Mouse (Mus musculus) testis, adult 2 months (tissue): ENCODE measurements around the gene Isyna1. TPM values are rescaled to one million over a fixed set of nuclear protein-coding genes. Genes with fewer than 3 reads are reported as not detected.

Source experiments
- H3K27ac ChIP-seq: fragments of 200-500 bp; 2 replicates; pipeline ENCODE4 v1.5.1; 2012; ENCODE audit warnings: low read depth, low read length; ENCODE audit not compliant: control insufficient read depth, insufficient read depth
- H3K27me3 ChIP-seq: fragments of 200-500 bp; 2 replicates; pipeline ENCODE4 v1.6.1; 2012; ENCODE audit warnings: mild to moderate bottlenecking, low read length, moderate library complexity; ENCODE audit not compliant: control insufficient read depth, insufficient read depth
- H3K36me3 ChIP-seq: fragments of 200-500 bp; 2 replicates; pipeline ENCODE4 v1.6.1; 2012; ENCODE audit warnings: mild to moderate bottlenecking, low read length; ENCODE audit not compliant: control insufficient read depth, insufficient read depth
- H3K4me1 ChIP-seq: fragments of 200-500 bp; 2 replicates; pipeline ENCODE4 v1.6.1; 2012; ENCODE audit warnings: low read length; ENCODE audit not compliant: control insufficient read depth, insufficient read depth
- H3K4me3 ChIP-seq: fragments of 200-500 bp; 2 replicates; pipeline ENCODE4 v1.5.1; 2012; ENCODE audit warnings: low read depth, mild to moderate bottlenecking, low read length, moderate library complexity, mixed read lengths; ENCODE audit not compliant: control insufficient read depth
- CTCF ChIP-seq: fragments of 200-500 bp; IDR thresholded peaks from 2 replicates; pipeline ENCODE4 v1.5.1; 2012; ENCODE audit warnings: low read depth, mild to moderate bottlenecking, inconsistent platforms, low read length, moderate library complexity; ENCODE audit not compliant: control insufficient read depth, insufficient read depth, insufficient replicate concordance
- POLR2A ChIP-seq: fragments of 200-500 bp; IDR thresholded peaks from 2 replicates; pipeline ENCODE4 v1.6.1; 2012; ENCODE audit warnings: low read depth, mild to moderate bottlenecking, inconsistent platforms, low read length, moderate library complexity; ENCODE audit not compliant: control insufficient read depth
- polyA plus RNA-seq: library from polyadenylated mRNA; depleted of rRNA; stranded (reverse); fragments of >200 nt; gene quantifications from 2 replicates; pipeline ENCODE4 v1.2.3, GENCODE M21; 2012

The Isyna1 gene
- polyA plus RNA-seq, 1 experiment, result 561 TPM

DNA sequence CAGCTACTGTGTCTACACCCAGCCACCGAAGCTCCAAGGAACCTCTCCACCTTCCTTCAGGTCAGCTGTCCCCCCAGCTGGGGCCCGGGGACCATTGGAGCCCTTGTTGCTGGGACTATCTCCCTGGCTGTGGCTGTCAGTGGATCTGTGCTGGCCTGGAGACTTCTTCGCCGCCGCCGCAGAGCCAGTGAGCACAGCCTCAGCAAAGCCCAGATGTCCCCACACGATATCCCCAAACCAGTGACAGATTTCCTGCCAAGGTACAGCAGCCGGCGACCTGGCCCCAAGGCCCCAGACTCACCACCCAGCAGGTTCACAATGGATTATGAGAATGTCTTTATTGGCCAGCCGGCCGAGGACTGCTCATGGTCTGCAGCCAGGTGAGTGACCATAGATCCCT, 23.8 kb downstream of the Isyna1 start:
- Histone ChIP-seq H3K4me1 (peaks cover 28% of the 10 kb centered on the region), H3K27ac (peak overlapping the region; percentile 85), H3K36me3 (no peaks in the 10 kb centered on the region), H3K27me3 (no peaks in the 10 kb centered on the region), H3K4me3 (no peak overlapping the region)
- TF ChIP-seq CTCF, result no peak
- no peak for TF ChIP-seq POLR2A

GRCm38 (mm10) chr8:70618888-70619334, 24.7 kb downstream of the Isyna1 start:
- Histone ChIP-seq H3K4me3 (peak overlapping the region; percentile 68), H3K36me3 (no peaks in the 10 kb centered on the region), H3K27me3 (no peaks in the 10 kb centered on the region), H3K4me1 (peaks cover 28% of the 10 kb centered on the region), H3K27ac (peak overlapping the region; percentile 91)
- TF ChIP-seq POLR2A (peak; percentile 85), CTCF (no peak)

DNA sequence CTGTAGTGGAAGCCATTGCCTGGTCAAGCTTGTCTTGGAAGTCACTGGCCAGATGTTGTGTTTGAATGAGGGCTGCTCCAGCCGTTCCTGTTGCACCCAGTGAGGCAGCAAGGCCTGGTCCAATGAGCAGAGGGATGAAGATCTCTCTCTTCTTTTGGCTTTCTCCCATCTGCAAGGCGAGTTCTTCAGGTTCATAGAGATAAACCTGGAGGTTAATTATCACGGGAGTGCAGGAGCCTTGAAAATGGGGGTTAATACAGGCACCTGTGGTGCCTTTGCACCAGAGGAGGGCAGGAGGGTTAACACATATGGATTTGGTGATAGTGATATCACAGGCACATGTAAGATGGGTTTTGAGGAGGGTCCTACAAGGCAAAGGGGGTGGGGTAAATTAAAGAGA, 28.0 kb downstream of the Isyna1 start:
- H3K27me3 ChIP-seq, result no peaks in the 10 kb centered on the region
- H3K4me1 ChIP-seq, result peaks cover 28% of the 10 kb centered on the region
- no peaks in the 10 kb centered on the region for H3K36me3 ChIP-seq
- no peak overlapping the region for H3K4me3 ChIP-seq
- TF ChIP-seq CTCF, result no peak
- TF ChIP-seq POLR2A, result no peak
- no peak overlapping the region for H3K27ac ChIP-seq

GRCm38 (mm10) chr8:70625104-70625503, 30.9 kb downstream of the Isyna1 start:
- H3K27ac ChIP-seq, result no peak overlapping the region

GRCm38 (mm10) chr8:70627041-70627440, 32.9 kb downstream of the Isyna1 start:
- TF ChIP-seq CTCF, result no peak
- peaks cover 15% of the 10 kb centered on the region for H3K4me1 ChIP-seq
- H3K36me3 ChIP-seq, result no peaks in the 10 kb centered on the region
- no peak overlapping the region for H3K27ac ChIP-seq
- no peaks in the 10 kb centered on the region for H3K27me3 ChIP-seq
- H3K4me3 ChIP-seq, result no peak overlapping the region

More at GRCm38 (mm10) chr8:70625104-70625503, 30.9 kb downstream of the Isyna1 start:
- TF ChIP-seq POLR2A, result no peak
- TF ChIP-seq CTCF, result peak; percentile 46; the same call in 1 of the 2 replicates
- no peaks in the 10 kb centered on the region for H3K27me3 ChIP-seq
- no peaks in the 10 kb centered on the region for H3K36me3 ChIP-seq
- no peak overlapping the region for H3K4me3 ChIP-seq
- peaks cover 16% of the 10 kb centered on the region for H3K4me1 ChIP-seq

DNA sequence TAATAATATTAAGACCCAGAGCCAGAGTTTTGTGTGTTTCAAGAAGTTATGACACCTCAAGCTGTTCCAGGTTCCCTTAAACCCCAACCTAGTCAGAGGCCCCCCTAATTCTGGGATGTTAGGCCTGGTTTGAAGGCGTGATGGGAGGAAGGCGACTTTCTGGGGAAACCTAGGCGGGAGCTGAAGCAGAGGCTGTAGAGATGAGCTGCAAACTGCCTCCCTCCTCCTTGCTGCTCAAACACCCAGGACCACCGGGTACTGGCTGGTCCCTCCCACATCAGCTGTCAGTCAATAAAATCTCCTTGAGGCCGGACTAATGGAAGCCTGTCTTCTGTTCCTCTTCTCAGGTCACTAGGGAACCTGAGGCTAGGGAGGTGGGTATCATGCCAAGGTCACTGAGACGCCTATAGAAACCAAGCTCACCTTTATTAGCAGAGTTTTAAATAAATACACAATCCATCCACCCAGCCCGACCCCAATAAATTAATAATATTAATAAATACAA, 34.9 kb downstream of the Isyna1 start:
- Histone ChIP-seq H3K27me3 (no peaks in the 10 kb centered on the region), H3K36me3 (no peaks in the 10 kb centered on the region), H3K4me3 (no peak overlapping the region), H3K4me1 (peaks cover 15% of the 10 kb centered on the region), H3K27ac (no peak overlapping the region)
- TF ChIP-seq CTCF (no peak), POLR2A (no peak)

DNA sequence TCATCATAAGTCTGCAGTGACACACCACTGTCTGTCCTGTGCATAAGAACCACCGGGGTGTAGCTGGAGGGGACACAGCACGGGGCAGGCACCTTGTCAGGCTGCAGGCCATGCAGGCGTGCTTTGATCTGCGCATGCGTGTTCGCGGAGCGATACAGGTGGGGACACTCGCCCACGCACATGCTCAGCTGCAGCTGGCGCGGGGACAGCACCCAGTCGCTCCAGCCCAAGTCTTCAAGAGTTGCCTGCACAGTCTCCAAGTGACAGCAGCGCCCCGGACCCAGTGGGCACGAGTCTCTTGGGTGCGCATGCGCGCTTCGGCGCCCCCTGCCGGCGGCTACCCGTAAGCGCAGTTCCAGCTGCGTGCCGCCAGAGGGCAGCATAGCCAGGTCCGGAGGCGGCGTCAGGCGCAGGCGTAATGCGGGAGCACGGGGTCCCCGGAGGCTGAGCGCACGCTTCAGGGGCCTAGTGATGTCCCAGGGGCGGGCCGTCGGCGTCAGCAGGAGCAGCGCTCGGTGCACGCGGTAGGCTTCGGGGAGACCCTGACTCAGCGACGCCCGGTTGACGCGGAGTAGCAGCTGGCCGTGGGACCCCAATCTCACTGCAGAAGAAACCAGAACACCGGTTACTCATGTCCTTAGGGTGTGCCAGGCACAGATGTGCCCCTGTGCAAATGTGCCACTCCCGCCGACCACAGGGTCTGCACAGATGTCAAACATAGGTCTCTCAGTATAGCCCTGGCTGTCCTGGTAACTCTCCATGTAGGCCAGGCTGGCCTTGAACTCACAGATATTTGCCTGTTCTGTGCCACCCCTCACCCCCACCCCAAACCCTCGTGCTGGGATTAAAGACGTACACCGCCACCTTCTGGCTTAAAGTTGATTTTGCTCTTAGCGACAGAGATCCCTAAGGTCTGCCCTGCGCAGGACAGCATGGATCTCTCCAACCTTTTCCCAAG, 35.7 kb downstream of the Isyna1 start:
- peak overlapping the region; percentile 84 for H3K27ac ChIP-seq
- H3K4me3 ChIP-seq, result peak overlapping the region; percentile 91
- H3K27me3 ChIP-seq, result no peaks in the 10 kb centered on the region
- TF ChIP-seq POLR2A, result peak; percentile 52; the same call in 1 of the 2 replicates
- TF ChIP-seq CTCF, result peak; percentile 100
- H3K4me1 ChIP-seq, result peaks cover 18% of the 10 kb centered on the region
- no peaks in the 10 kb centered on the region for H3K36me3 ChIP-seq
